Mouse (Mus musculus) neural tube, embryonic 12.5 days (tissue): ENCODE measurements around the gene Samd7. TPM values are rescaled to one million over a fixed set of nuclear protein-coding genes. Genes with fewer than 3 reads are reported as not detected.

Source experiments
- ATAC-seq: fragments of 200-750 bp; cut with Nextera tagmentation; 2 replicates; pipeline ENCODE4 v1.8.0; 2017; ENCODE audit warnings: low read depth, mild to moderate bottlenecking, moderate TSS enrichment, moderate library complexity; ENCODE audit not compliant: low FRiP score
- H3K27ac ChIP-seq: fragments of 300-500 bp; sonication (generic); 2 replicates; pipeline ENCODE4 v1.5.1; 2016
- H3K27me3 ChIP-seq: fragments of 300-500 bp; sonication (generic); replicated peaks from 2 replicates; pipeline ENCODE4 v1.6.1; 2016; ENCODE audit warnings: mild to moderate bottlenecking
- H3K36me3 ChIP-seq: fragments of 300-500 bp; sonication (generic); 2 replicates; pipeline ENCODE4 v1.6.1; 2016; ENCODE audit warnings: mild to moderate bottlenecking
- H3K4me1 ChIP-seq: fragments of 300-500 bp; sonication (generic); 2 replicates; pipeline ENCODE4 v1.6.1; 2016
- H3K4me2 ChIP-seq: fragments of 300-500 bp; sonication (generic); replicated peaks from 2 replicates; pipeline ENCODE4 v1.6.1; 2016; ENCODE audit warnings: mild to moderate bottlenecking
- H3K4me3 ChIP-seq: fragments of 300-500 bp; sonication (generic); 2 replicates; pipeline ENCODE4 v1.5.1; 2016
- H3K9ac ChIP-seq: fragments of 300-500 bp; sonication (generic); 2 replicates; pipeline ENCODE4 v1.6.1; 2016; ENCODE audit warnings: mild to moderate bottlenecking
- H3K9me3 ChIP-seq: fragments of 300-500 bp; sonication (generic); 2 replicates; pipeline ENCODE4 v1.6.1; 2016; ENCODE audit warnings: mild to moderate bottlenecking
- WGBS: fragments of 180-500 bp; shearing (Covaris S2); methylation state at CpG from one replicate; pipeline ENCODE4 v1.1.7; 2016; 5-methylcytosine and 5-hydroxymethylcytosine counted together
- polyA plus RNA-seq: library from polyadenylated mRNA; unstranded; fragments of >200 nt; fragmentation: Nextera tagmentation; extraction: Ambion mirVana; gene quantifications from 2 replicates; pipeline ENCODE4 v1.2.1, GENCODE M21; 2016

Gene Samd7
- polyA plus RNA-seq, 1 experiment from 2014 or later: not detected

- Histone ChIP-seq H3K27ac (no peak overlapping the region), H3K4me2 (no peak overlapping the region), H3K27me3 (no peaks in the 10 kb centered on the region), H3K4me3 (no peak overlapping the region), H3K9me3 (no peaks in the 10 kb centered on the region), H3K4me1 (no peaks in the 10 kb centered on the region), H3K36me3 (no peaks in the 10 kb centered on the region), H3K9ac (no peak overlapping the region)
- ATAC-seq: no peak
- WGBS: 75% methylated on average over 7 of the region's 7 CpGs
These were observed 20.1 kb downstream of the Samd7 start for GRCm38 (mm10) chr3:30766177-30766576.

- Histone ChIP-seq H3K27me3 (no peaks in the 10 kb centered on the region), H3K4me3 (no peak overlapping the region), H3K36me3 (no peaks in the 10 kb centered on the region), H3K4me2 (no peak overlapping the region), H3K27ac (no peak overlapping the region), H3K9me3 (no peaks in the 10 kb centered on the region), H3K4me1 (no peaks in the 10 kb centered on the region), H3K9ac (no peak overlapping the region)
- no peak for ATAC-seq
- 92% methylated on average over 6 of the region's 6 CpGs for WGBS
These were observed 21.2 kb downstream of the Samd7 start for GRCm38 (mm10) chr3:30767271-30767670.

GRCm38 (mm10) chr3:30769755-30770515, 23.8 kb downstream of the Samd7 start:
- no peaks in the 10 kb centered on the region for H3K9me3 ChIP-seq
- H3K4me3 ChIP-seq: no peak overlapping the region
- no peaks in the 10 kb centered on the region for H3K27me3 ChIP-seq
- 74% methylated on average over 10 of the region's 10 CpGs for WGBS
- H3K27ac ChIP-seq: no peak overlapping the region
- no peak overlapping the region for H3K4me2 ChIP-seq
- no peaks in the 10 kb centered on the region for H3K4me1 ChIP-seq
- no peaks in the 10 kb centered on the region for H3K36me3 ChIP-seq
- ATAC-seq: no peak
- H3K9ac ChIP-seq: no peak overlapping the region

- no peaks in the 10 kb centered on the region for H3K9me3 ChIP-seq
- no peaks in the 10 kb centered on the region for H3K27me3 ChIP-seq
- H3K4me2 ChIP-seq: no peak overlapping the region
- no peaks in the 10 kb centered on the region for H3K4me1 ChIP-seq
- H3K9ac ChIP-seq: no peak overlapping the region
- no peaks in the 10 kb centered on the region for H3K36me3 ChIP-seq
- no peak for ATAC-seq
- H3K4me3 ChIP-seq: no peak overlapping the region
- 94% methylated on average over 1 of the region's 1 CpGs for WGBS
- H3K27ac ChIP-seq: no peak overlapping the region
These were observed 25.5 kb downstream of the Samd7 start for GRCm38 (mm10) chr3:30771560-30771959.

- no peaks in the 10 kb centered on the region for H3K9me3 ChIP-seq
- WGBS: 77% methylated on average over 4 of the region's 4 CpGs
- H3K27me3 ChIP-seq: no peaks in the 10 kb centered on the region
- H3K27ac ChIP-seq: no peak overlapping the region
- no peak for ATAC-seq
- no peak overlapping the region for H3K4me2 ChIP-seq
- H3K4me3 ChIP-seq: no peak overlapping the region
- H3K36me3 ChIP-seq: no peaks in the 10 kb centered on the region
- H3K4me1 ChIP-seq: no peaks in the 10 kb centered on the region
- no peak overlapping the region for H3K9ac ChIP-seq
These were observed 26.5 kb downstream of the Samd7 start for GRCm38 (mm10) chr3:30772631-30773030.

- 92% methylated on average over 5 of the region's 5 CpGs for WGBS
- H3K9ac ChIP-seq: no peak overlapping the region
- H3K36me3 ChIP-seq: no peaks in the 10 kb centered on the region
- H3K9me3 ChIP-seq: no peaks in the 10 kb centered on the region
- H3K27me3 ChIP-seq: no peaks in the 10 kb centered on the region
- H3K27ac ChIP-seq: no peak overlapping the region
- no peaks in the 10 kb centered on the region for H3K4me1 ChIP-seq
- H3K4me2 ChIP-seq: no peak overlapping the region
- ATAC-seq: no peak
- H3K4me3 ChIP-seq: no peak overlapping the region
These were observed 28.6 kb downstream of the Samd7 start for GRCm38 (mm10) chr3:30774677-30775076.

- no peak for ATAC-seq
- H3K9ac ChIP-seq: no peak overlapping the region
- no peaks in the 10 kb centered on the region for H3K27me3 ChIP-seq
- H3K9me3 ChIP-seq: no peaks in the 10 kb centered on the region
- WGBS: 77% methylated on average over 5 of the region's 5 CpGs
- no peak overlapping the region for H3K4me2 ChIP-seq
- H3K4me1 ChIP-seq: no peaks in the 10 kb centered on the region
- H3K36me3 ChIP-seq: no peaks in the 10 kb centered on the region
- H3K4me3 ChIP-seq: no peak overlapping the region
- H3K27ac ChIP-seq: no peak overlapping the region
These were observed 31.9 kb downstream of the Samd7 start for GRCm38 (mm10) chr3:30777984-30778383.

- WGBS: 25% methylated on average over 5 of the region's 5 CpGs
- no peaks in the 10 kb centered on the region for H3K36me3 ChIP-seq
- H3K4me2 ChIP-seq: no peak overlapping the region
- no peaks in the 10 kb centered on the region for H3K27me3 ChIP-seq
- H3K4me3 ChIP-seq: no peak overlapping the region
- no peak overlapping the region for H3K9ac ChIP-seq
- H3K4me1 ChIP-seq: no peaks in the 10 kb centered on the region
- ATAC-seq: no peak
- no peak overlapping the region for H3K27ac ChIP-seq
- no peaks in the 10 kb centered on the region for H3K9me3 ChIP-seq
These were observed 42.4 kb downstream of the Samd7 start for GRCm38 (mm10) chr3:30788531-30788930.

GRCm38 (mm10) chr3:30792737-30793402, 46.8 kb downstream of the Samd7 start, which contains the start of gene Sec62:
Gene Sec62, plus strand, starts transcription at chr3:30792875.
- H3K9ac ChIP-seq: peak within 1 kb of the TSS; percentile 98
- peak within 1 kb of the TSS; percentile 97 for H3K4me3 ChIP-seq
- H3K4me2 ChIP-seq: peak within 1 kb of the TSS; percentile 63
- H3K27me3 ChIP-seq: no peaks in the 10 kb centered on the region
- peak within 1 kb of the TSS; percentile 82 for H3K27ac ChIP-seq
- ATAC-seq: peak; percentile 99
- no peaks in the 10 kb centered on the region for H3K9me3 ChIP-seq
- under 1% methylated on average over 62 of the region's 62 CpGs for WGBS
- H3K4me1 ChIP-seq: no peaks in the 10 kb centered on the region
- no peaks in the 10 kb centered on the region for H3K36me3 ChIP-seq

GRCm38 (mm10) chr3:30793403-30794221, 47.5 kb downstream of the Samd7 start:
- Histone ChIP-seq H3K4me3 (peak overlapping the region; percentile 97), H3K9me3 (no peaks in the 10 kb centered on the region), H3K36me3 (no peaks in the 10 kb centered on the region), H3K27me3 (no peaks in the 10 kb centered on the region), H3K4me2 (peak overlapping the region; percentile 63), H3K27ac (peak overlapping the region; percentile 82), H3K4me1 (no peaks in the 10 kb centered on the region), H3K9ac (peak overlapping the region; percentile 98)
- under 1% methylated on average over 49 of the region's 75 CpGs for WGBS
- ATAC-seq: peak; percentile 84

GRCm38 (mm10) chr3:30802171-30802570, 56.1 kb downstream of the Samd7 start:
- WGBS: 94% methylated on average over 3 of the region's 3 CpGs
- no peaks in the 10 kb centered on the region for H3K4me1 ChIP-seq
- H3K27ac ChIP-seq: no peak overlapping the region
- no peak overlapping the region for H3K9ac ChIP-seq
- H3K27me3 ChIP-seq: no peaks in the 10 kb centered on the region
- peaks cover 35% of the 10 kb centered on the region for H3K36me3 ChIP-seq
- no peaks in the 10 kb centered on the region for H3K9me3 ChIP-seq
- no peak overlapping the region for H3K4me2 ChIP-seq
- H3K4me3 ChIP-seq: no peak overlapping the region
- no peak for ATAC-seq

- peaks cover 47% of the 10 kb centered on the region for H3K36me3 ChIP-seq
These were observed 66.8 kb downstream of the Samd7 start for GRCm38 (mm10) chr3:30812881-30813280.

More at GRCm38 (mm10) chr3:30812881-30813280, 66.8 kb downstream of the Samd7 start:
- Histone ChIP-seq H3K9me3 (no peaks in the 10 kb centered on the region), H3K4me1 (no peaks in the 10 kb centered on the region), H3K27me3 (no peaks in the 10 kb centered on the region), H3K27ac (no peak overlapping the region), H3K9ac (no peak overlapping the region), H3K4me2 (no peak overlapping the region), H3K4me3 (no peak overlapping the region)
- ATAC-seq: no peak
- 76% methylated on average over 3 of the region's 3 CpGs for WGBS
